Mouse (Mus musculus): Measurements from ENCODE around the gene Dnajb7. TPM values are rescaled to one million over a fixed set of nuclear protein-coding genes. Genes with fewer than 3 reads are reported as not detected.
"Not testable (repeated sequence)": the region's sequence is repeated elsewhere in the genome, so short reads cannot be mapped to it uniquely, and the experiment has no call there.

The Dnajb7 gene
- polyA plus RNA-seq, 1 experiment from 2014 or later: 0.72 TPM

GRCm38 (mm10) chr15:81418065-81418464 lies 10.0 kb upstream of the Dnajb7 start:
- WGBS: 94% methylated on average over 4 of the region's 4 CpGs
- Histone ChIP-seq H3K4me1 (ENCODE audit: control insufficient read depth, insufficient read depth, low read length) (no peaks in the 10 kb centered on the region; the same call in 1 of the 2 replicates), H3K4me3 (ENCODE audit: low read depth, low read length) (no peak overlapping the region), H3K27me3 (ENCODE audit: control insufficient read depth, insufficient read depth, low read length) (no peaks in the 10 kb centered on the region), H3K36me3 (ENCODE audit: control insufficient read depth, insufficient read depth, low read length) (no peaks in the 10 kb centered on the region), H3K27ac (ENCODE audit: low read depth, low read length) (no peak overlapping the region), H3K9me3 (ENCODE audit: control insufficient read depth, low read length) (no peaks in the 10 kb centered on the region), H3K4me2 (ENCODE audit: low read depth) (no peak overlapping the region), H3K9ac (ENCODE audit: low read length) (no peak overlapping the region)
- DNase-seq (ENCODE audit: low spot score): no peak
- no peak for ATAC-seq (ENCODE audit: insufficient read depth, low FRiP score, low TSS enrichment)

DNA sequence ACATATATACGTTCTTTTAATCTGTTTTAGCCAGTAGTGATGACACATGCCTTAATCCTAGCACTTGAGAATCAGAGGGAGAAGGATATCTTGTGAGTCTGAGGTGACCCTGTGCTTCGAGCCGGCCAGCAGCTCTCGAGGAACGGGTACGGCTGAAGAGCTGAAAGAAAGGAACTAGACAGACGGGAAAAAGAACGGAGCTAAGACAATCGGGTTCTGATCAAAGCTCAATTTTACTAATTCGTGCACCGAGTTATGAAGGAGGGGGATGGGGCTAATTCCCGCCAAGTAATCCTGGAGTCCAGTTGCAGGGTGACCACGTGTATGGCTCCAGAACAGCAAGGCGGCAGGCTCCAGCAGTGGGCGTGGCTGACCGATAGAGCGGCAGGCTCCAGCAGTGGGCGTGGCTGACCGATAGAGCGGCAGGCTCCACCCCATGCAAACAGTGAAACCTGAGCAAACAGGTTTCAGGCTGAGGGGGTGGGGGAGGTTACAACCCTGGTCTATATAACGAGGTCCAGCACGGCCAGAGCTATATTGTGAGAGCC lies 8.7 kb upstream of the Dnajb7 start:
- ATAC-seq (ENCODE audit: insufficient read depth, low FRiP score, low TSS enrichment); H3K9me3 ChIP-seq (ENCODE audit: control insufficient read depth, low read length); H3K27ac ChIP-seq (ENCODE audit: low read depth, low read length); H3K9ac ChIP-seq (ENCODE audit: low read length); H3K4me1 ChIP-seq (ENCODE audit: control insufficient read depth, insufficient read depth, low read length); H3K27me3 ChIP-seq (ENCODE audit: control insufficient read depth, insufficient read depth, low read length); H3K4me3 ChIP-seq (ENCODE audit: low read depth, low read length); H3K36me3 ChIP-seq (ENCODE audit: control insufficient read depth, insufficient read depth, low read length): not testable (repeated sequence)
- peak; percentile 45 for DNase-seq (ENCODE audit: low spot score)
- H3K4me2 ChIP-seq (ENCODE audit: low read depth): peak overlapping the region; percentile 25; the same call in 1 of the 2 replicates
- WGBS: 12% methylated on average over 22 of the region's 22 CpGs

- H3K4me3 ChIP-seq (ENCODE audit: low read depth, low read length): no peak overlapping the region
- H3K27ac ChIP-seq (ENCODE audit: low read depth, low read length): no peak overlapping the region
- no peaks in the 10 kb centered on the region for H3K27me3 ChIP-seq (ENCODE audit: control insufficient read depth, insufficient read depth, low read length)
- H3K4me2 ChIP-seq (ENCODE audit: low read depth): no peak overlapping the region
- H3K4me1 ChIP-seq (ENCODE audit: control insufficient read depth, insufficient read depth, low read length): peaks cover 5% of the 10 kb centered on the region
- no peak for DNase-seq (ENCODE audit: low spot score)
- no peak for ATAC-seq (ENCODE audit: insufficient read depth, low FRiP score, low TSS enrichment)
- no peaks in the 10 kb centered on the region for H3K36me3 ChIP-seq (ENCODE audit: control insufficient read depth, insufficient read depth, low read length)
- 84% methylated on average over 3 of the region's 3 CpGs for WGBS
- H3K9ac ChIP-seq (ENCODE audit: low read length): no peak overlapping the region
- H3K9me3 ChIP-seq (ENCODE audit: control insufficient read depth, low read length): no peaks in the 10 kb centered on the region
Measured at GRCm38 (mm10) chr15:81405008-81405407, 3.1 kb downstream of the Dnajb7 start.

- Histone ChIP-seq H3K9ac (ENCODE audit: low read length) (peak within 1 kb of the TSS; percentile 92), H3K9me3 (ENCODE audit: control insufficient read depth, low read length) (no peaks in the 10 kb centered on the region), H3K27me3 (ENCODE audit: control insufficient read depth, insufficient read depth, low read length) (no peaks in the 10 kb centered on the region), H3K36me3 (ENCODE audit: control insufficient read depth, insufficient read depth, low read length) (no peaks in the 10 kb centered on the region), H3K4me1 (ENCODE audit: control insufficient read depth, insufficient read depth, low read length) (peaks cover 13% of the 10 kb centered on the region), H3K4me3 (ENCODE audit: low read depth, low read length) (peak within 1 kb of the TSS; percentile 91), H3K27ac (ENCODE audit: low read depth, low read length) (peak within 1 kb of the TSS; percentile 90), H3K4me2 (ENCODE audit: low read depth) (peak within 1 kb of the TSS; percentile 77)
- ATAC-seq (ENCODE audit: insufficient read depth, low FRiP score, low TSS enrichment) (peak; percentile 98), DNase-seq (ENCODE audit: low spot score) (peak; percentile 95)
- WGBS: 0% methylated on average over 49 of the region's 50 CpGs
Measured at GRCm38 (mm10) chr15:81399638-81400315, 8.3 kb downstream of the Dnajb7 start, which contains the start of the genes St13 and Xpnpep3. Gene St13, minus strand, starts transcription at chr15:81400077. Gene Xpnpep3, plus strand, starts transcription at chr15:81400138.

GRCm38 (mm10) chr15:81399297-81399637 lies 8.8 kb downstream of the Dnajb7 start:
- DNase-seq (ENCODE audit: low spot score) (no peak), ATAC-seq (ENCODE audit: insufficient read depth, low FRiP score, low TSS enrichment) (no peak; the same call in 1 of the 2 replicates)
- under 1% methylated on average over 21 of the region's 21 CpGs for WGBS
- Histone ChIP-seq H3K4me3 (ENCODE audit: low read depth, low read length) (peak overlapping the region; percentile 91), H3K9me3 (ENCODE audit: control insufficient read depth, low read length) (no peaks in the 10 kb centered on the region), H3K9ac (ENCODE audit: low read length) (peak overlapping the region; percentile 92), H3K27me3 (ENCODE audit: control insufficient read depth, insufficient read depth, low read length) (no peaks in the 10 kb centered on the region), H3K4me2 (ENCODE audit: low read depth) (peak overlapping the region; percentile 77), H3K36me3 (ENCODE audit: control insufficient read depth, insufficient read depth, low read length) (no peaks in the 10 kb centered on the region), H3K27ac (ENCODE audit: low read depth, low read length) (peak overlapping the region; percentile 90), H3K4me1 (ENCODE audit: control insufficient read depth, insufficient read depth, low read length) (peaks cover 13% of the 10 kb centered on the region)

DNA sequence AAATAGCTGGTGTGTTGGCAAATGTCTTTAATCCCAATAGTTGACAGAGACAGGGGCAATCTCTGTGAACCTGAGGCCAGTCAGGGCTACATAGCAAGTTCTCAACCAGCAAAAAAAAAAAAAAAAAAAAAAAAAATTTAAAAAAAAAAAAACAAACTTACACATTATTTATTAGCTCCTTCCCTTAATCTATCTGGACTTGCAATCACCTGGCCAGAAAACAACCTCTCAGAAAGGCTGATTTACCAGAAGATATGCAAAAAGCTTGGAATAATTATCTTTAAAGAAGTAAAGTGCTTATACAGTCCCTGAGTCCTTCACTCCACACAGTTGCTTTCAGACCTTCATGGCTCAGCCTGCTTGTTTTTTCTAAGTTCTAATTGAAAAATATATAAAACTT lies 9.9 kb downstream of the Dnajb7 start:
- no peaks in the 10 kb centered on the region for H3K36me3 ChIP-seq (ENCODE audit: control insufficient read depth, insufficient read depth, low read length)
- DNase-seq (ENCODE audit: low spot score) (no peak), ATAC-seq (ENCODE audit: insufficient read depth, low FRiP score, low TSS enrichment) (no peak)
- H3K9me3 ChIP-seq (ENCODE audit: control insufficient read depth, low read length): no peaks in the 10 kb centered on the region
- peak overlapping the region; percentile 77 for H3K4me2 ChIP-seq (ENCODE audit: low read depth)
- peaks cover 13% of the 10 kb centered on the region for H3K4me1 ChIP-seq (ENCODE audit: control insufficient read depth, insufficient read depth, low read length)
- H3K4me3 ChIP-seq (ENCODE audit: low read depth, low read length): peak overlapping the region; percentile 91
- H3K27ac ChIP-seq (ENCODE audit: low read depth, low read length): no peak overlapping the region
- H3K9ac ChIP-seq (ENCODE audit: low read length): peak overlapping the region; percentile 92; the same call in 1 of the 2 replicates
- no peaks in the 10 kb centered on the region for H3K27me3 ChIP-seq (ENCODE audit: control insufficient read depth, insufficient read depth, low read length)

DNA sequence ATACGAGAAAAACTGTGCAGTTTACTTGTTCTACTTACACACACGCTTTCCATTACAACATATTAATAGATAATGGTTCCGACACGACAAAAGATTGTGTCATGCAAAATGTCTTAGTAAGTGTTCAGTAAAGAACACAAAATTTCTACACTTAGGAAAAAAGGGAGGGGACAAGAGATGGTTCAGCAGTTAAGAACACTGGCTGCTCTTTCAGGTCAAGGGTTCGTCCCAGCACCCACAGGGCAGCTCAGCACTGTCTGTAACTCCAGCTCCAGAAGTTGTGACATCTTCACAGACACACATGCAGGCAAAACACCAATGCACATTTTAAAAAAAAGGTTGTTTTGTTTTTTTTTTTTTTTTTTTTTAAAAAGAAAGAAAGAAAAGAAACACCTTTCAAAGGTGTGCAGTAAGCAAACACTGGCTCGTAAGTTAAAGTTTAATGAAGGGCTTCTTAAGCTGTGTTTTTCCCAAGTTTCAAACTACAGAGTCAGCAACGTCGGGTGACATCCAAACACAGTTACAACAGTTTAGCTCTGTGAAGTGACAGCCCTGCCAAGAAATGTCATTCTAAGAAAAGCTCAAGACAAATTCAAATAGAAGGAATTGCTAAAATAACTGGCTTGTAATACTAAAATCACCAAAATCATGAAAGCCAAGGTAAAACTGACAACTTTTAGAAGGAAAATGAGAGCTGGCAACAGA lies 13.7 kb downstream of the Dnajb7 start:
- Histone ChIP-seq H3K27me3 (ENCODE audit: control insufficient read depth, insufficient read depth, low read length) (no peaks in the 10 kb centered on the region), H3K4me1 (ENCODE audit: control insufficient read depth, insufficient read depth, low read length) (peaks cover 8% of the 10 kb centered on the region; the same call in 1 of the 2 replicates), H3K4me3 (ENCODE audit: low read depth, low read length) (no peak overlapping the region), H3K9ac (ENCODE audit: low read length) (no peak overlapping the region), H3K9me3 (ENCODE audit: control insufficient read depth, low read length) (no peaks in the 10 kb centered on the region), H3K36me3 (ENCODE audit: control insufficient read depth, insufficient read depth, low read length) (peaks cover 5% of the 10 kb centered on the region; the same call in 1 of the 2 replicates), H3K27ac (ENCODE audit: low read depth, low read length) (no peak overlapping the region), H3K4me2 (ENCODE audit: low read depth) (no peak overlapping the region)
- 95% methylated on average over 8 of the region's 8 CpGs for WGBS
- ATAC-seq (ENCODE audit: insufficient read depth, low FRiP score, low TSS enrichment): no peak
- DNase-seq (ENCODE audit: low spot score): no peak

DNA sequence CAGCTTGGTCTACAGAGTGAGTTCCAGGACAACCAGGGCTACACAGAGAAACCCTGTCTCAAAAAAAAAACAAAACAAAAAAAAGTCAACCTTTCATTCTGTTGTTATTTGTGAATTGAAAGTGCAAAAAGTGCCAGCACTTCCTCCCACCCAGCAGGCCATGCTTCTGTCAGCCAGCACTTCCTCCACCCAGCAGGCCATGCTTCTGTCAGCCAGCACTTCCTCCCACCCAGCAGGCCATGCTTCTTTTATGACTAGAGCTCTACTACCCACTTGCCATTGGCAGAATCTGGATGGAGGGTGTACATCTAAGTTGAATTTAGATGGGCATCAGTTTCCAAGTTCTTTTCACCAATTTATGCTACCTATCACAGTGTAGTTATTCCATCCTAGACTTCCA lies 15.1 kb downstream of the Dnajb7 start:
- no peak overlapping the region for H3K4me3 ChIP-seq (ENCODE audit: low read depth, low read length)
- peaks cover 5% of the 10 kb centered on the region; the same call in 1 of the 2 replicates for H3K36me3 ChIP-seq (ENCODE audit: control insufficient read depth, insufficient read depth, low read length)
- peaks cover 2% of the 10 kb centered on the region; the same call in 1 of the 2 replicates for H3K4me1 ChIP-seq (ENCODE audit: control insufficient read depth, insufficient read depth, low read length)
- ATAC-seq (ENCODE audit: insufficient read depth, low FRiP score, low TSS enrichment) (no peak), DNase-seq (ENCODE audit: low spot score) (no peak)
- no peaks in the 10 kb centered on the region for H3K27me3 ChIP-seq (ENCODE audit: control insufficient read depth, insufficient read depth, low read length)
- H3K9ac ChIP-seq (ENCODE audit: low read length): no peak overlapping the region
- H3K9me3 ChIP-seq (ENCODE audit: control insufficient read depth, low read length): no peaks in the 10 kb centered on the region
- H3K4me2 ChIP-seq (ENCODE audit: low read depth): no peak overlapping the region
- no peak overlapping the region for H3K27ac ChIP-seq (ENCODE audit: low read depth, low read length)

Data from neural tube, embryonic 11.5 days (tissue).